Mouse (Mus musculus): ENCODE measurements at regions not wholly inside any gene's neighbourhood (a gene's known extent, or its start where the extent isn't known, plus 50 kb on each side); places are given as distances from the start of the nearest gene placed in this dataset.

GRCm38 (mm10) chr14:103450756-103451155 lies 62.4 kb upstream of the Scel start:
- TF ChIP-seq EP300 (IDR thresholded peaks at IDR 0.05) (no peak), CTCF (IDR thresholded peaks at IDR 0.05) (no peak)

All from lung, postnatal 0 days (tissue).